Mouse (Mus musculus) embryonic fibroblast, embryonic 13.5 days (primary cell): ENCODE results near the gene Smim14.

Source experiments
- CTCF ChIP-seq: IDR thresholded peaks from 2 replicates; pipeline ENCODE4 v1.5.1; 2011; ENCODE audit warnings: mild to moderate bottlenecking, control low read depth, low read length, moderate library complexity, borderline replicate concordance; ENCODE audit not compliant: insufficient read depth
- POLR2A ChIP-seq: IDR thresholded peaks from 2 replicates; pipeline ENCODE4 v1.6.1; 2011; ENCODE audit warnings: low read depth, mild to moderate bottlenecking, control low read depth, low read length, moderate library complexity

- TF ChIP-seq CTCF (no peak), POLR2A (no peak)
These were observed 22.2 kb downstream of the Smim14 start for GRCm38 (mm10) chr5:65514635-65515278.
